Mouse (Mus musculus) G1E (cell line): ENCODE measurements at regions not wholly inside any gene's neighbourhood (a gene's known extent, or its start where the extent isn't known, plus 50 kb on each side); places are given as distances from the start of the nearest gene placed in this dataset.

Experiments used
- CTCF ChIP-seq: IDR thresholded peaks from 2 replicates; pipeline ENCODE4 v1.5.1; 2012; ENCODE audit warnings: low read depth, low read length, inconsistent platforms, mixed read lengths
- GATA1 ChIP-seq: IDR thresholded peaks from 2 replicates; pipeline ENCODE4 v1.6.1; 2012; ENCODE audit warnings: borderline replicate concordance, low read length, inconsistent platforms, mixed read lengths
- TAL1 ChIP-seq: conservative IDR thresholded peaks from 2 replicates; pipeline ENCODE4 v1.6.1; 2012; ENCODE audit warnings: low read depth, low read length, inconsistent platforms, mixed read lengths

DNA sequence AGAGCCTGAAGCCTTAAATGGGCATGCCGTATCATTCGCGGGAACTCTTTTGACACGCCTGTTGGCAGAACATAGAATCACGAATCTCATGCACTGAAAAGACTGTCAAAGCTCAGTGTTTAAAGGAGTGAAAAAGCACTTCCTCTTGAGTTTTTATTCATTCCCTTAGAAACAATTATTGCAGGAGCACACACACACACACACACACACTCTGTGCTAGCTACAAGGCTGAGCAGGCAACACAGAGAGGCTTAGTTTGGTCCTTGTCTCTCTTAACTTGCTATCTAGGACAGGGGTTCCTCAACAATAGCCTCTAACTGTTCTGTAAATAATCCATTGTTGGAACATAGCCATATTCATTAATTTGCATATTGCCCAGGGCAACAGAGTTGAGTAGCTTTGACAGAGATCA is 58.8 kb upstream of the Atxn1 start:
- TF ChIP-seq CTCF (no peak), GATA1 (no peak), TAL1 (no peak)
